Mouse (Mus musculus) CH12.LX (cell line): ENCODE measurements at regions not wholly inside any gene's neighbourhood (a gene's known extent, or its start where the extent isn't known, plus 50 kb on each side); places are given as distances from the start of the nearest gene placed in this dataset.

ENCODE experiments used
- DNase-seq: peaks from one replicate; pipeline ENCODE4 v3.0.0-alpha.2; 2013; ENCODE audit errors: extremely low read depth
- H3K27ac ChIP-seq: 2 replicates; pipeline ENCODE4 v1.5.1; 2012; ENCODE audit warnings: low read depth, mild to moderate bottlenecking, control low read depth, moderate library complexity; ENCODE audit not compliant: insufficient read depth
- H3K27me3 ChIP-seq: replicated peaks from 2 replicates; pipeline ENCODE3; 2012; ENCODE audit warnings: inconsistent platforms
- H3K36me3 ChIP-seq, 2 experiments: replicated peaks in 1 of 2; 2 replicates each; pipeline versions ENCODE3 to v1.6.1; 2012; ENCODE audit warnings: inconsistent platforms in 1 of 2, low read length in 1 of 2, mild to moderate bottlenecking in 1 of 2, mixed read lengths in 1 of 2, moderate library complexity in 1 of 2; ENCODE audit not compliant: control insufficient read depth in 1 of 2, insufficient read depth in 1 of 2
- H3K4me1 ChIP-seq, 2 experiments: 2 replicates each; pipeline ENCODE4 v1.6.1; 2012; ENCODE audit warnings: inconsistent platforms in 1 of 2, moderate library complexity in 1 of 2; ENCODE audit not compliant: insufficient read depth in 2 of 2, control insufficient read depth in 1 of 2
- H3K4me2 ChIP-seq: 2 replicates; pipeline ENCODE4 v1.6.1; 2012; ENCODE audit warnings: low read depth, mild to moderate bottlenecking, control low read depth; ENCODE audit not compliant: poor library complexity, insufficient read depth, severe bottlenecking
- H3K4me3 ChIP-seq, 3 experiments: fragments of 150-350 bp in 1 of 3; sonication (generic) in 1 of 3; replicated peaks in 1 of 3; 2 replicates each; pipeline versions ENCODE3 to v1.5.1; 2011 to 2012; ENCODE audit warnings: low read depth in 2 of 3, low read length in 2 of 3, mild to moderate bottlenecking in 2 of 3, moderate library complexity in 2 of 3, control low read depth in 1 of 3, improper control_type of control experiment in 1 of 3, inconsistent platforms in 1 of 3, mixed read lengths in 1 of 3; ENCODE audit not compliant: poor library complexity in 1 of 3
- H3K79me2 ChIP-seq: replicated peaks from 2 replicates; pipeline ENCODE4 v1.6.1; 2012; ENCODE audit warnings: mild to moderate bottlenecking, moderate library complexity; ENCODE audit not compliant: control insufficient read depth, poor library complexity, insufficient read depth, severe bottlenecking; ENCODE audit errors: extremely low read depth
- H3K9ac ChIP-seq: 2 replicates; pipeline ENCODE4 v1.6.1; 2012; ENCODE audit warnings: low read depth, mild to moderate bottlenecking, control low read depth, moderate library complexity; ENCODE audit not compliant: insufficient read depth
- H3K9me3 ChIP-seq: replicated peaks from 2 replicates; pipeline ENCODE3; 2012; ENCODE audit warnings: low read length, inconsistent platforms, mixed read lengths
- CHD1 ChIP-seq: IDR thresholded peaks from 2 replicates; pipeline ENCODE4 v1.6.1; 2012; ENCODE audit warnings: low read depth, low read length, improper control_type of control experiment, inconsistent platforms
- CTCF ChIP-seq, 2 experiments: IDR thresholded peaks in 1 of 2; conservative IDR thresholded peaks in 1 of 2; 2 replicates each; pipeline ENCODE4 v1.5.1; 2011 to 2012; ENCODE audit warnings: low read depth in 2 of 2, low read length in 2 of 2, improper control_type of control experiment in 1 of 2, inconsistent platforms in 1 of 2, mild to moderate bottlenecking in 1 of 2, moderate library complexity in 1 of 2
- E2F4 ChIP-seq: IDR thresholded peaks from 2 replicates; pipeline ENCODE4 v1.6.1; 2011; ENCODE audit warnings: low read depth, low read length, improper control_type of control experiment; ENCODE audit not compliant: insufficient replicate concordance
- EP300 ChIP-seq: IDR thresholded peaks from 2 replicates; pipeline ENCODE4 v1.6.1; 2011; ENCODE audit warnings: low read length, improper control_type of control experiment
- HCFC1 ChIP-seq: IDR thresholded peaks from 2 replicates; pipeline ENCODE4 v1.6.1; 2012; ENCODE audit warnings: low read depth, mild to moderate bottlenecking, inconsistent platforms, low read length, improper control_type of control experiment
- IRF4 ChIP-seq: IDR thresholded peaks from 2 replicates; pipeline ENCODE4 v1.6.1; 2014; ENCODE audit warnings: low read depth, mild to moderate bottlenecking, inconsistent platforms, low read length, improper control_type of control experiment
- JUN ChIP-seq: IDR thresholded peaks from 2 replicates; pipeline ENCODE4 v1.6.1; 2011; ENCODE audit warnings: low read depth, mild to moderate bottlenecking, low read length, improper control_type of control experiment, moderate library complexity; ENCODE audit not compliant: insufficient read depth
- JUND ChIP-seq: conservative IDR thresholded peaks from 2 replicates; pipeline ENCODE4 v1.6.1; 2011; ENCODE audit warnings: low read depth, low read length, improper control_type of control experiment
- KAT2A ChIP-seq: IDR thresholded peaks from 2 replicates; pipeline ENCODE4 v1.6.1; 2012; ENCODE audit warnings: low read length, improper control_type of control experiment, inconsistent platforms; ENCODE audit not compliant: insufficient replicate concordance
- MAFK ChIP-seq: IDR thresholded peaks from 2 replicates; pipeline ENCODE4 v1.6.1; 2011; ENCODE audit warnings: low read length, improper control_type of control experiment; ENCODE audit not compliant: insufficient replicate concordance
- MEF2A ChIP-seq: IDR thresholded peaks from 2 replicates; pipeline ENCODE4 v1.6.1; 2014; ENCODE audit warnings: low read depth, mild to moderate bottlenecking, inconsistent platforms, low read length, improper control_type of control experiment, borderline replicate concordance
- NELFE ChIP-seq: IDR thresholded peaks from 2 replicates; pipeline ENCODE4 v1.6.1; 2011; ENCODE audit warnings: low read depth, low read length, improper control_type of control experiment
- NRF1 ChIP-seq: IDR thresholded peaks from 2 replicates; pipeline ENCODE4 v1.6.1; 2014; ENCODE audit warnings: low read depth, mild to moderate bottlenecking, inconsistent platforms, low read length, improper control_type of control experiment, moderate library complexity
- POLR2AphosphoS2 ChIP-seq: IDR thresholded peaks from 2 replicates; pipeline ENCODE4 v1.6.1; 2011; ENCODE audit warnings: low read depth, low read length, improper control_type of control experiment
- RAD21 ChIP-seq: IDR thresholded peaks from 2 replicates; pipeline ENCODE4 v1.6.1; 2011; ENCODE audit warnings: low read depth, mild to moderate bottlenecking, low read length, improper control_type of control experiment, moderate library complexity
- RCOR1 ChIP-seq: conservative IDR thresholded peaks from 2 replicates; pipeline ENCODE4 v1.6.1; 2012; ENCODE audit warnings: low read depth, mild to moderate bottlenecking, inconsistent platforms, low read length, improper control_type of control experiment
- SMC3 ChIP-seq: IDR thresholded peaks from 2 replicates; pipeline ENCODE4 v1.6.1; 2011; ENCODE audit warnings: low read depth, low read length, improper control_type of control experiment
- TBP ChIP-seq: conservative IDR thresholded peaks from 2 replicates; pipeline ENCODE4 v1.6.1; 2011; ENCODE audit warnings: low read depth, low read length, improper control_type of control experiment
- TCF12 ChIP-seq: IDR thresholded peaks from 2 replicates; pipeline ENCODE4 v1.6.1; 2014; ENCODE audit warnings: low read depth, mild to moderate bottlenecking, inconsistent platforms, low read length, improper control_type of control experiment
- USF2 ChIP-seq: conservative IDR thresholded peaks from 2 replicates; pipeline ENCODE4 v1.6.1; 2011; ENCODE audit warnings: low read depth, low read length, improper control_type of control experiment
- ZC3H11A ChIP-seq: IDR thresholded peaks from 2 replicates; pipeline ENCODE4 v1.6.1; 2012; ENCODE audit warnings: low read depth, mild to moderate bottlenecking, inconsistent platforms, low read length, improper control_type of control experiment
- ZKSCAN1 ChIP-seq: IDR thresholded peaks from 2 replicates; pipeline ENCODE4 v1.6.1; 2012; ENCODE audit warnings: low read depth, inconsistent platforms, low read length, improper control_type of control experiment, borderline replicate concordance
- dilution Hi-C: fragments of 300-500 bp; cut with MboI; formaldehyde crosslinking; loops from 2 replicates; pipeline ENCODE4 v1.14.3; 2020; ENCODE audit warnings: low sequenced_read_pairs; ENCODE audit not compliant: extremely low pct_unique_long_range_greater_than_20kb, extremely low pct_ligation_motif_present
- in situ Hi-C: fragments of 300-500 bp; cut with MboI; formaldehyde crosslinking; loops from 3 replicates; pipeline ENCODE4 v1.14.3; 2019; ENCODE audit warnings: low sequenced_read_pairs, low pct_ligation_motif_present, low pct_unique_long_range_greater_than_20kb, mixed read lengths

GRCm38 (mm10) chr8:115506741-115507140 is 200.9 kb downstream of the Maf start:
- in situ Hi-C loops, result no loop called here
- Histone ChIP-seq H3K27ac (no peak overlapping the region), H3K4me2 (no peak overlapping the region), H3K36me3 (no peaks in the 10 kb centered on the region), H3K4me3 (no peak overlapping the region), H3K4me1 (no peaks in the 10 kb centered on the region), H3K79me2 (no peaks in the 10 kb centered on the region), H3K9me3 (no peaks in the 10 kb centered on the region), H3K27me3 (peaks cover 57% of the 10 kb centered on the region), H3K9ac (no peak overlapping the region)
- dilution Hi-C loops, result no loop called here
- TF ChIP-seq TCF12 (no peak), MEF2A (no peak), SMC3 (no peak), ZC3H11A (no peak), CHD1 (no peak), HCFC1 (no peak), JUN (no peak), MAFK (no peak), EP300 (no peak), RCOR1 (no peak), JUND (no peak), NELFE (no peak), USF2 (no peak), CTCF (conservative IDR thresholded peaks at IDR 0.05 in 1 of 2, IDR thresholded peaks at IDR 0.05 in 1 of 2; ENCODE audit: low read depth in 2 of 2, low read length in 2 of 2) (no peak), ZKSCAN1 (no peak), KAT2A (no peak)
- DNase-seq, result no peak

- TF ChIP-seq JUN (no peak), RAD21 (no peak), TCF12 (no peak), E2F4 (no peak), SMC3 (no peak), MEF2A (no peak), NRF1 (no peak), IRF4 (no peak), TBP (no peak), RCOR1 (no peak), POLR2AphosphoS2 (no peak)
- H3K4me1 ChIP-seq, result no peaks in the 10 kb centered on the region
- no peaks in the 10 kb centered on the region for H3K79me2 ChIP-seq
- no peaks in the 10 kb centered on the region for H3K36me3 ChIP-seq
- dilution Hi-C loops (no loop called here), in situ Hi-C loops (no loop called here)
- H3K9ac ChIP-seq, result no peak overlapping the region
- H3K9me3 ChIP-seq, result peaks cover 6% of the 10 kb centered on the region
- H3K27ac ChIP-seq, result no peak overlapping the region
- H3K27me3 ChIP-seq, result peaks cover 79% of the 10 kb centered on the region
- H3K4me3 ChIP-seq, result no peak overlapping the region
- no peak overlapping the region for H3K4me2 ChIP-seq
- no peak for DNase-seq
These were observed 211.6 kb downstream of the Maf start for GRCm38 (mm10) chr8:115496016-115496415.
